Mouse (Mus musculus): Measurements from ENCODE around the gene Slc25a27. TPM values are rescaled to one million over a fixed set of nuclear protein-coding genes. Genes with fewer than 3 reads are reported as not detected.

The Slc25a27 gene
- polyA plus RNA-seq, 1 experiment from 2014 or later, result 35.5 TPM

DNA sequence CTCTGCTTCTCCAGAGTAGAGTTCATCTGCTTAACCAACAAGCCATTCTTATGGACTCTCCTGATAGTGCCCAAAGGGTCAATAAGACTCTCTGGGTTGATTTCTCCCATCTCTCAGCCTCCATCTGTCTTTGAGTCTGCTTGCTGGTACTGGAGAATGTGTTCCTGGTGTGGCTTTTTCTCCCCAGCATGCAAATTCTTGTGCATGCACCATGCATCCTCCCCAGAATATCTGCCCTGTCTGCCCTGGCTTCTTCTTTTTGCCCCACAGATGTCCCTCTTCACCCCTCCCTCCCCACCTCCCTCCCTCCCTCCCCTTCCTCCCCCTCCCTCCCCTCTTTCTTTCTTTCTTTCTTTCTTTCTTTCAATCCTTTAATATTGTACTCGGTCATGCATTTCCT is 10.3 kb upstream of the Slc25a27 start:
- Histone ChIP-seq H3K27me3 (ENCODE audit: low read depth, poor library complexity, severe bottlenecking) (no peaks in the 10 kb centered on the region), H3K4me3 (no peak overlapping the region), H3K9me3 (replicated peaks) (no peaks in the 10 kb centered on the region), H3K27ac (replicated peaks) (no peak overlapping the region), H3K4me1 (no peaks in the 10 kb centered on the region), H3K36me3 (peaks cover 35% of the 10 kb centered on the region)
- no peak for DNase-seq (ENCODE audit: low spot score)
- 78% methylated on average over 1 of the region's 1 CpGs for WGBS

DNA sequence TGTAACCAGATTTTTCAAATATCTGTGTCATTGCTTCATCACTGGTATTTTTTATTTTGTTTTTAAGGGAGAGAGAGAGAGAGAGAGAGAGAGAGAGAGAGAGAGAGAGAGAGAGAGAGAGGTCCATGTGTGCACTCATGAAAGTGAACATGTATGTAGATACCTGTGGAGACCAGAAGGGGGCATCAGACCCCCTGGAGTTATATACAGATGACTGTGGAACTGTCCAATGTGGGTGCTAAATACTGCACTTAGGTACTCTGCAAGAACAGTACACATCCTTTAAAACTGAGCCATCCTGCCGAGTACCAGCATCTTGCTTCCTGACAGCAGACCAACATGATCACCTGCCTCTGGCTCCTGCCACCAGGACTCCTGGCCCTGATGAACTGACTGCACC is 9.2 kb upstream of the Slc25a27 start:
- H3K27ac ChIP-seq (replicated peaks), result no peak overlapping the region
- no peaks in the 10 kb centered on the region for H3K9me3 ChIP-seq (replicated peaks)
- no peak overlapping the region for H3K4me3 ChIP-seq
- H3K36me3 ChIP-seq, result peaks cover 29% of the 10 kb centered on the region
- WGBS, result 95% methylated on average over 1 of the region's 1 CpGs
- no peaks in the 10 kb centered on the region for H3K4me1 ChIP-seq
- DNase-seq (ENCODE audit: low spot score), result no peak
- H3K27me3 ChIP-seq (ENCODE audit: low read depth, poor library complexity, severe bottlenecking), result no peaks in the 10 kb centered on the region

DNA sequence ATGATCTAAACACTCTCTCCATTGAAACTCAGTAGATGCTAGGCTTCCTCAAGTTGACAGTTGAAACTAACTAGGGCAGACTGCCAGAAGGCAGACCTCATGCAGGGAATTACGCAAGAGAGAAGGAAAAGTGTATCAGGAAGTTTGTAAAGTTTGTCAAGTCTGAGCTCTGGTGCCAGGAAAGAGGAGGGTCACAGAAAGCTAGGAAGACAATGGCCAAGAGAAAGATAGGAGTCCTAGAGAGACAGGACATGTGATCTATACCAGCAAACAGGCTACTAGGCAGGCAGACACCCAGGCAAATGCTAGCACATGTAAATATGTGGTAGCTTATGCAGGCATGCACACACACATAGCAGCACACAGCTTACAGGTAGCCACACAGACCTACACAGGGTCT is 8.2 kb upstream of the Slc25a27 start:
- Histone ChIP-seq H3K9me3 (replicated peaks) (no peaks in the 10 kb centered on the region), H3K27ac (replicated peaks) (no peak overlapping the region), H3K27me3 (ENCODE audit: low read depth, poor library complexity, severe bottlenecking) (no peaks in the 10 kb centered on the region), H3K36me3 (peaks cover 20% of the 10 kb centered on the region), H3K4me1 (no peaks in the 10 kb centered on the region), H3K4me3 (no peak overlapping the region)
- DNase-seq (ENCODE audit: low spot score), result no peak
- 79% methylated on average over 1 of the region's 1 CpGs for WGBS

DNA sequence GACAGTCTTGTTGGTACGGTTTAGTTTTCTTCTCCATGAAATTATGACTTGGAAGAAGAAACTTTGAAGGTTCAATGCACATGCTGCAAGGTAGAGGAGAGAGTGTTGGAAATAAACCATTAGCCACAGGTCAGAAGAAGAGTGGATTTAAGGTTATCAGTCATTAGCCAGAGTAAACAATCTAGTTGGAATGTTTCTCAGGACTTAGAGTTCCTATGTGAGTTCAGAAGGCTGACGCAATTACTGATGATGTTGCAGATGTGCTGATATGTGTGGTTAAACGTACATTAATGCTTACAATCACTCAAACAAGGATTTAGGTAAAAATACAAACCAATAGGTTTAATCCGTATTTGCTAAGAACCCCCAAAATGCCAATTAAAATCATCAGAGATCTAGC is 4.9 kb upstream of the Slc25a27 start:
- Histone ChIP-seq H3K4me1 (peaks cover 21% of the 10 kb centered on the region), H3K27ac (replicated peaks) (no peak overlapping the region), H3K27me3 (ENCODE audit: low read depth, poor library complexity, severe bottlenecking) (no peaks in the 10 kb centered on the region), H3K4me3 (no peak overlapping the region), H3K9me3 (replicated peaks) (no peaks in the 10 kb centered on the region), H3K36me3 (0 out of 2 replicates have a peak, but pooled peaks cover under 1% of the 10 kb centered on the region)
- no peak for DNase-seq (ENCODE audit: low spot score)
- 89% methylated on average over 4 of the region's 4 CpGs for WGBS

- H3K4me1 ChIP-seq, result peaks cover 40% of the 10 kb centered on the region
- no peaks in the 10 kb centered on the region for H3K27me3 ChIP-seq (ENCODE audit: low read depth, poor library complexity, severe bottlenecking)
- H3K27ac ChIP-seq (replicated peaks), result no peak overlapping the region
- no peaks in the 10 kb centered on the region for H3K36me3 ChIP-seq
- H3K4me3 ChIP-seq, result peak overlapping the region; percentile 93
- DNase-seq (ENCODE audit: low spot score), result no peak
- H3K9me3 ChIP-seq (replicated peaks), result no peaks in the 10 kb centered on the region
- 81% methylated on average over 6 of the region's 6 CpGs for WGBS
Observed at GRCm38 (mm10) chr17:43669145-43669695, 2.2 kb upstream of the Slc25a27 start.

- peaks cover 16% of the 10 kb centered on the region for H3K36me3 ChIP-seq
- no peaks in the 10 kb centered on the region for H3K27me3 ChIP-seq (ENCODE audit: low read depth, poor library complexity, severe bottlenecking)
- peak within 1 kb of the TSS; percentile 93 for H3K27ac ChIP-seq (replicated peaks)
- WGBS, result under 1% methylated on average over 17 of the region's 17 CpGs
- no peak for DNase-seq (ENCODE audit: low spot score)
- H3K4me1 ChIP-seq, result peaks cover 40% of the 10 kb centered on the region
- peak within 1 kb of the TSS; percentile 93 for H3K4me3 ChIP-seq
- H3K9me3 ChIP-seq (replicated peaks), result no peaks in the 10 kb centered on the region
Observed at GRCm38 (mm10) chr17:43667290-43667843, 353 bp upstream of the Slc25a27 start, which contains the start of gene Cyp39a1. Cyp39a1 (plus strand) TSS chr17:43667425.

- peaks cover 70% of the 10 kb centered on the region for H3K36me3 ChIP-seq
- H3K4me3 ChIP-seq, result no peak overlapping the region
Observed at GRCm38 (mm10) chr17:43651314-43652046, 15.5 kb downstream of the Slc25a27 start.

DNA sequence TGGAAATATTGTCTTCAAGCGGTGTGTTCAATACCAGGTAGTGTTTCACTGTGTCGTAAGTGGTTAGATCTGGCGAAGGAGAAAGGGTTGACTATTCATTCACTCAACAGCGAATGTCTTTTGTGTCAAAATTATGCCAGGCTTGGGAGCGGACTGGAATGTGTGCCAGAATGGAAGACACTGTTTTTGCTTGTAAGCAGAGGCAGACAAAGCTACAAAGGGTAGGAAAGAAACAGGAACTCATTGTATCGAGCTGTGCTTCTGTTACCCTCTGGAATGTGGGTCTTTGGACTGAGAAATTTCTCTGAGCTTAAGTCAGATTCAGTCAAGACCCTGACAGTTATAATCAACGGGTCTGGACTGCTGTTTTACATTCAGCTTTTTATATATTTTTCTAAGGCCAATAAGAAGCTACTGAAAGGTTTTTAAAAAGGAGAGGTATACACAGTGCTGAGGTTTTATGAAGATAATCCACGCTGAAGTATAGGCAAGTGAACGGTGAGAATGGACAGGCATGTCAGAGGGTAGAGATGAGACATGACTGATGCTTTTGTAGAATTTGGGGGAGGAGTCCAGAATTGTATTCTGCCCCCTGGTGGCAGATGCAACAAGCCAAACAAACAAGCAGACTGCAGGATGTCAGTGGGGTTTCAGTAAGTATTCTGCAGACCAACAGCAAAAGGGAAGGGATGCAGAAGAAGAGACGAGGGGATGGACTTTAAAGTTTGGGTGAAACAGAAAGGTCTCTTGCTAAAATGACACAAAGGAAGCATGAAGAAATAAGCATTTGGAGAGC is 17.2 kb downstream of the Slc25a27 start:
- WGBS, result 88% methylated on average over 10 of the region's 10 CpGs
- Histone ChIP-seq H3K9me3 (replicated peaks) (no peaks in the 10 kb centered on the region), H3K4me3 (no peak overlapping the region), H3K4me1 (peaks cover 4% of the 10 kb centered on the region; the same call in 1 of the 2 replicates), H3K36me3 (peaks cover 81% of the 10 kb centered on the region), H3K27ac (replicated peaks) (no peak overlapping the region), H3K27me3 (ENCODE audit: low read depth, poor library complexity, severe bottlenecking) (no peaks in the 10 kb centered on the region)
- DNase-seq (ENCODE audit: low spot score), result no peak

More at GRCm38 (mm10) chr17:43651314-43652046, 15.5 kb downstream of the Slc25a27 start:
- WGBS, result 74% methylated on average over 14 of the region's 14 CpGs
- H3K9me3 ChIP-seq (replicated peaks), result no peaks in the 10 kb centered on the region
- peaks cover 4% of the 10 kb centered on the region; the same call in 1 of the 2 replicates for H3K4me1 ChIP-seq
- H3K27me3 ChIP-seq (ENCODE audit: low read depth, poor library complexity, severe bottlenecking), result no peaks in the 10 kb centered on the region
- no peak for DNase-seq (ENCODE audit: low spot score)
- no peak overlapping the region for H3K27ac ChIP-seq (replicated peaks)

DNA sequence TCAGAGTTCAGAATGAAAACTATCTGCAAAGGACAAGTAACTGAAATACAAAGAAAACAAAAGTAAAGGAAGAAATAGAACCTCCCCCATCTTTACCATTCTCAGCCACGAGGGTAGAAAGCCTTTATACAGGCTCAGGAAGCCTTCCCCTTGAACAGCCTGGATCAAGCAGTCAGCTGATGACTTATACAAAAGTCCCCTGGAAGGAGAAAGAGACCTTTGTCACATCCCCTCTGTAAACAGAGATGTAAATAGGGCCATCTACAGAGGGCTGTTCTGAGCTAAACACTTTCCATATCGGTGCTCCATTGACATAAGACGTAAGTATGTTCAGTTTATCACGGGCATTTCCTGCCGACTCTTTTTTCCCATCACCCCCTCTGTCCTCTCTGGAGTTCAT is 20.1 kb downstream of the Slc25a27 start:
- Histone ChIP-seq H3K27me3 (ENCODE audit: low read depth, poor library complexity, severe bottlenecking) (no peaks in the 10 kb centered on the region), H3K4me1 (peaks cover 4% of the 10 kb centered on the region; the same call in 1 of the 2 replicates), H3K9me3 (replicated peaks) (no peaks in the 10 kb centered on the region), H3K36me3 (peaks cover 91% of the 10 kb centered on the region), H3K27ac (replicated peaks) (no peak overlapping the region), H3K4me3 (no peak overlapping the region)
- DNase-seq (ENCODE audit: low spot score), result no peak
- WGBS, result 63% methylated on average over 5 of the region's 5 CpGs

GRCm38 (mm10) chr17:43645136-43645535 is 21.9 kb downstream of the Slc25a27 start:
- WGBS, result 90% methylated on average over 3 of the region's 3 CpGs
- H3K36me3 ChIP-seq, result peaks cover 83% of the 10 kb centered on the region
- DNase-seq (ENCODE audit: low spot score), result no peak

GRCm38 (mm10) chr17:43644375-43644774 is 22.6 kb downstream of the Slc25a27 start:
- no peak for DNase-seq (ENCODE audit: low spot score)
- H3K4me1 ChIP-seq, result peaks cover 4% of the 10 kb centered on the region; the same call in 1 of the 2 replicates
- H3K36me3 ChIP-seq, result peaks cover 76% of the 10 kb centered on the region
- peaks cover 3% of the 10 kb centered on the region; the same call in 1 of the 2 replicates for H3K9me3 ChIP-seq (replicated peaks)
- WGBS, result 79% methylated on average over 7 of the region's 7 CpGs
- H3K27ac ChIP-seq (replicated peaks), result no peak overlapping the region
- no peaks in the 10 kb centered on the region for H3K27me3 ChIP-seq (ENCODE audit: low read depth, poor library complexity, severe bottlenecking)
- no peak overlapping the region for H3K4me3 ChIP-seq

More at GRCm38 (mm10) chr17:43645136-43645535, 21.9 kb downstream of the Slc25a27 start:
- Histone ChIP-seq H3K4me1 (peaks cover 4% of the 10 kb centered on the region; the same call in 1 of the 2 replicates), H3K9me3 (replicated peaks) (peaks cover 3% of the 10 kb centered on the region; the same call in 1 of the 2 replicates), H3K27me3 (ENCODE audit: low read depth, poor library complexity, severe bottlenecking) (no peaks in the 10 kb centered on the region), H3K27ac (replicated peaks) (no peak overlapping the region), H3K4me3 (no peak overlapping the region)

DNA sequence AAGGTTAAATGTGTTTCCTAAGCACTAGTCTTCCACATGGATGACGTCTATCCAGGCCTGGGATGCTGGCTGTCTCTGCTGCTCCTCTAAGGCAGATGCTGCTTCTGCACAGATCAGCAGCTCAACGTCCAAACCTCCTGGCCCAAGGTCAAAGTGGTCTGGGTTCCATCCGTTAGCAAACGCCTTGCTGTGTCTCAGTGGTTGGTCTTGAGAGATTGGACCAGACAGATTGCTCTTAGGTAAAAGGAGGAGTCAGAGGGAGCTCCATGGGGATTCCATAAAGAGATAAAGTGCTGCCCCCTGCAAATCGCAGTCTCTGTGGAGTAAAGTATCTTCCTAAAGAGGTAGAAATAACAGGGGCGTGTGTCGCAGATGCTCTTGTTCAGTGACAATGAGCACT is 23.8 kb downstream of the Slc25a27 start:
- H3K27ac ChIP-seq (replicated peaks), result no peak overlapping the region
- peaks cover 67% of the 10 kb centered on the region for H3K36me3 ChIP-seq
- WGBS, result 86% methylated on average over 7 of the region's 7 CpGs
- no peaks in the 10 kb centered on the region for H3K27me3 ChIP-seq (ENCODE audit: low read depth, poor library complexity, severe bottlenecking)
- no peak overlapping the region for H3K4me3 ChIP-seq
- peaks cover 4% of the 10 kb centered on the region; the same call in 1 of the 2 replicates for H3K4me1 ChIP-seq
- no peak for DNase-seq (ENCODE audit: low spot score)
- H3K9me3 ChIP-seq (replicated peaks), result peaks cover 3% of the 10 kb centered on the region; the same call in 1 of the 2 replicates
